Mouse (Mus musculus): ENCODE results near the gene Dnajc14. TPM values are rescaled to one million over a fixed set of nuclear protein-coding genes. Genes with fewer than 3 reads are reported as not detected.

The Dnajc14 gene
- 10 to 100 TPM; 66.0 to 66.8 TPM for total RNA-seq (2023)

DNA sequence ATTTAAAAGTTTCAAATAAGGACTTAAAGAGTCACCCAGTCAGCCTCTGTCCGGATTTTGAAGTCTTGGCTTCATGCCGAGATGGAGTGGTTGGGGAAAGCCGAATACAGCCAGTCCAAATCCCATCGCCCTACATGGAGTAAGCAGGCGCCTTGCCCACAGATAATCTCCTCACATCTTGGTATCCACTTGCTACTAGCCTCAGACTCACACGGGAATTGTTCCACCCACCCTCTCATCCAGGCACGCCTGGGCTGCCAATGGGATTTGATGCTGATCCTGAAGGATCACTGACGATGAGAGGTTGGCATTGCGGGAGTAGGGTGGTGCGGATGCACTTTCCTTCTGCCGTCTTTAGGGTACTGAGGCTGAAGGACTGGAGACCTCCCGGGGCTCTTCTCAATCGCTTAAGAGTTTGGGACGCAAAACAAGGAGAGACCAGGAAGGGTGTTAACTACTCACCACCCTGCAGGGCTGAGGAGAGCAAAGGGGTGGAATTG is at the start of gene Dnajc14:
Dnajc14 (plus strand) TSS at position 292 of the 500 bp plus-strand sequence.

DNA sequence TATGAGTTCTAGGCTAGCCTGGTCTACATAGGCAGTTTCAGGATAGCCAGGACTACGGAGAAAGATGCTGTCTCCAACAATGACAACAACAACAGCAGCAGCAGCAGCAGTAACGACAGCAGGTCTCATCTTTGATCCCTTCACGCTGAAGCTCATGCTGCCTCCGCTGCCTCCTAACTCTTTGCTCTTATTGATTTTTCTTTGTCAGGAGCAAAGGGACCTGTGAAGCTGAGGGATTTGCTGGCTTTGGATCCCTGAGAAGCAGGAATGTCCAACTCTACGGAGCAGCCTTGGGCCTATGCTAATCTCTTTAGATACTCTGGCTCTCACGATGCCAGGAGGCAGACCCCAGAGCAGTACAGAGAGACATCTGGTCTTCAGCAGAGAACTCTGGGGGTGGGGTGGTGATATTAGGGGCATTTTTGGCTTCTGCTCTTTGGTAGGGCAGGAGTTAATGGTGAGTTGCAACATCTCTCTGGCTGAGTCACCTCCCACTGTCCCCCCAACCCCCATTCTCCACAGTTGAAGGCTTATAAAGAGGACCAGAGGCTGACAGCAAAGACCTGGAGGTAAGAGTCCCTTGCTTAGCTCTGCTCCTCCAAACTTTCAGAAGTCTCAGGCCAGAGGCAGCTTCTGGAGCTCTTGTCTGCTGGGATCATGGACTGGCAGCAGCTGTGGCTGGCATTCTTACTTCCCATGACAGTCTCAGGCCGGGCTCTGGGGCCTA is 13.3 kb upstream of the Dnajc14 start, which contains the start of gene Mmp19:
Mmp19 (plus strand) TSS at position 513 of the 727 bp plus-strand sequence.

DNA sequence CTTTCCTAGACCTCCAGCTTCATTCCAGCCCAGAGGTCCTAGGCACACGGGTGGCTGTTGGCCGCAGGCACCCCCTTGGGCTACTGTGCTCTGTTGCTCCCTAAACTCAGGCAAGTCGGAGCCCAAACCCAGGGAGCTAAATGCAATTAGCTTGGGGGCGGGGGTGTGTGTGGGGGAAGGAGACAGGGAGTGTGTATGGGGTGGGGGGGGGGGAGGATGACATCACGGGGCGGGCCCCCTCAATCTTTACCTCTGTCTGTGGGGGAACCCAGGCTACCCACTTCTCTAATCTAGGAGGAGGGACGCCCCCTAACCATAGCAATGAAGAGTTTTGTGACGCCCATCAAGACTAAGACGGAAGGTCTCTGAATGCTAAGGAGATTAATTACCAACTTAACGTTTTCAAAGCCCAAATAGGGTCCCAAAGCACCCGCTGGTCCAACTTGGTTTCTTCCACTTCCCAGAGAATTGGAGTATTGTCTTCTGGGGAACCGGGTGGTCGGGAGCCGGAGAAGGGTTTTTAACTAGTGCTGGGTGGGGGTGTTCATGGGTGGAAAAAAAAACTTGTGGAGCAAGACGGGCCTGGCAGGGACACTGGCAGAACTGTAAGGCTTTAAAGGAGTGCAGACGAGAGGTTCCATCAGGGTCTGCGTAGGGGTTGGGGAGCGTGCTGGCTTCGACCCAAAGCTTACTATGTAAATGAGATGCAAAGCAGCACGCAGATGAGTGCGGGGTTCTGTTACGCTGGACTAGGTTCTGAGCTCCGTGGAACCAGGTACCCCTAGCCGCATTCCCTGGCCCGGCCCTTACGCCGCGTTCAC is 619 bp downstream of the Dnajc14 start, which contains the start of gene Tmem198b:
Tmem198b (minus strand) TSS at position 100 of the 821 bp plus-strand sequence.

DNA sequence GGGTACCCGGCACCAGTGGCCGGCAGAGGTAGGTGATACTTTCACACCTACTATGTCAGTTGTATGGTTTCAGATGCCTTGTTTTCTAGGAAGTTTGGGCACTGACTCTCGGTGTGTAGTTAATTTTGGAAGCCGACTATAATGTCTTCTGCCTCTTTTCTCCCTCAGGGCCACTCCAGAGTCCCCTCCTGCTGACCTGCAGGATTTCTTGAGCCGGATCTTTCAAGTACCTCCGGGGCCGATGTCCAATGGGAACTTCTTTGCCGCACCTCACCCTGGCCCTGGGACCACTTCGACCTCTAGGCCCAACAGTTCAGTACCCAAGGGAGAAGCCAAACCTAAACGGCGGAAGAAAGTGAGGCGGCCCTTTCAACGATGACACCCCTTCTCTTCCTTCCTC is 13.2 kb downstream of the Dnajc14 start, which contains the start of gene Sarnp:
Sarnp (plus strand) TSS at position 301 of the 400 bp plus-strand sequence.

DNA sequence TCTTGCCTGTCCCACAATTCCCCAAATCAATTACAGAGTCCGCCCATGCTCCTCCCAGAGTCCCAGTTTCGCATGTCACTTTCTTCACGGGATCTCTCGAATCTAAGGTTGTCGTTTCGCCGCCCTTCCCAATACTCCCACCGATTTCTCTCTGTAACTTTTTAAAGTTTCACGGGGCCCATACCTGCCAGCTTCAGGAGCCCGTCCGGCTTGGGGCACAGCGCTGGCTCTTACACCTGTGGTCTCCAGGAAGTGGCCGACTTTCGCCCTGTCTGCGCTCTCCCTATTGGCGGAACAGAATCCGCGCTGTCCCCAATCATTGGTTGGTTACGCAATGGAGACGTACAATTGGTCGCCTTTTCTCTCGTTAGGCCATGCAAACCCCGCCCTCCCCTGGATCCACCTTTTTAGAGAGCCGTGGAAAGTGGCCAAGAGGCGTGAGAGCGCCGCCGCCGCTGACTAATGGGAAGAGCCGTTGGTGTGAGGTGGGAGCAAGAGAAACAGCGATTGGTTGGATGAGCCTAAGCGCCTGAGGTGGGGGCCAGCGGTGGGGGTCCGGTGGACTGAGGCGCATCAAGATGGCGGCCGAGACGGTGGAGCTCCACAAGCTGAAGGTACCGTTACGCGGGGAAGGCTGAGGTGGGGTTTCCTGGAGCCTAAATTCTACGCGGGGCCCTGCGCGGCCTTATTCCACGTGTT is 17.6 kb downstream of the Dnajc14 start, which contains the start of gene Ormdl2:
Ormdl2 (minus strand) TSS at position 288 of the 699 bp plus-strand sequence.

Other genes with a start within 250 kb of the Dnajc14 start
- 10 to 100 TPM; 77.4 to 82.8 TPM for gene Pa2g4, start 238.1 kb upstream of the Dnajc14 start, total RNA-seq (2023)
- gene Erbb3, start 214.4 kb upstream of the Dnajc14 start, total RNA-seq (2023), result 1 to 10 TPM in 1 of 2 experiments, under 1 TPM in 1; 0.89 to 1.2 TPM
- 1,000 to 10,000 TPM; 1,408 to 1,573 TPM for gene Rps26, start 177.3 kb upstream of the Dnajc14 start, total RNA-seq (2023)
- gene Ikzf4, start 158.1 kb upstream of the Dnajc14 start, total RNA-seq (2023), result 10 to 100 TPM in 1 of 2 experiments, 1 to 10 TPM in 1; 9.4 to 11.5 TPM
- 10 to 100 TPM; 10.5 to 14.2 TPM for gene Suox, start 130.0 kb upstream of the Dnajc14 start, total RNA-seq (2023)
- 10 to 100 TPM; 40.9 to 46.5 TPM for gene Rab5b, start 107.8 kb upstream of the Dnajc14 start, total RNA-seq (2023)
- gene Pmel, start 99.9 kb upstream of the Dnajc14 start, total RNA-seq (2023), result under 1 TPM in 1 of 2 experiments, not detected in 1; 0.58 TPM
- gene Cdk2, start 99.0 kb upstream of the Dnajc14 start, total RNA-seq (2023), result 10 to 100 TPM; 31.2 to 34.3 TPM
- 100 to 1,000 TPM; 809 to 875 TPM for gene Dgka, start 59.2 kb upstream of the Dnajc14 start, total RNA-seq (2023)
- gene Pym1, start 56.2 kb upstream of the Dnajc14 start, total RNA-seq (2023), result 10 to 100 TPM; 71.3 to 84.9 TPM
- under 1 TPM in 1 of 2 experiments, not detected in 1; 0.98 TPM for gene Mmp19, start 13.2 kb upstream of the Dnajc14 start, total RNA-seq (2023)
- gene Tmem198b, start 308 bp downstream of the Dnajc14 start, total RNA-seq (2023), result 1 to 10 TPM; 7.9 to 9.1 TPM
- 10 to 100 TPM; 53.9 to 57.4 TPM for gene Sarnp, start 13.3 kb downstream of the Dnajc14 start, total RNA-seq (2023)
- gene Ormdl2, start 17.6 kb downstream of the Dnajc14 start, total RNA-seq (2023), result 10 to 100 TPM; 15.6 to 25.4 TPM
- 10 to 100 TPM; 10.6 to 12.7 TPM for gene Gdf11, start 87.7 kb downstream of the Dnajc14 start, total RNA-seq (2023)
- 1 to 10 TPM; 1.7 to 2.0 TPM for gene Cd63, start 96.9 kb downstream of the Dnajc14 start, total RNA-seq (2023)
- gene Rdh5, start 118.8 kb downstream of the Dnajc14 start, total RNA-seq (2023), result 1 to 10 TPM; 5.9 to 8.7 TPM
- gene Bloc1s1, start 120.0 kb downstream of the Dnajc14 start, total RNA-seq (2023), result 10 to 100 TPM; 76.0 to 97.4 TPM
- 1 to 10 TPM; 5.7 to 6.4 TPM for gene Itga7, start 129.8 kb downstream of the Dnajc14 start, total RNA-seq (2023)
- gene Mettl7b, start 156.9 kb downstream of the Dnajc14 start, total RNA-seq (2023), result not detected
- 1 to 10 TPM; 1.5 to 2.4 TPM for gene Olfr9, start 185.4 kb downstream of the Dnajc14 start, total RNA-seq (2023)
- under 1 TPM; 0.26 to 0.33 TPM for gene Olfr763, start 206.7 kb downstream of the Dnajc14 start, total RNA-seq (2023)
- not detected for gene Olfr764-ps1, start 235.8 kb downstream of the Dnajc14 start, total RNA-seq (2023)
- gene Olfr765, start 245.9 kb downstream of the Dnajc14 start, total RNA-seq (2023), result not detected